Comparison of ENCODE assay signal across 9 mouse cellular contexts in the genomic region with DNA sequence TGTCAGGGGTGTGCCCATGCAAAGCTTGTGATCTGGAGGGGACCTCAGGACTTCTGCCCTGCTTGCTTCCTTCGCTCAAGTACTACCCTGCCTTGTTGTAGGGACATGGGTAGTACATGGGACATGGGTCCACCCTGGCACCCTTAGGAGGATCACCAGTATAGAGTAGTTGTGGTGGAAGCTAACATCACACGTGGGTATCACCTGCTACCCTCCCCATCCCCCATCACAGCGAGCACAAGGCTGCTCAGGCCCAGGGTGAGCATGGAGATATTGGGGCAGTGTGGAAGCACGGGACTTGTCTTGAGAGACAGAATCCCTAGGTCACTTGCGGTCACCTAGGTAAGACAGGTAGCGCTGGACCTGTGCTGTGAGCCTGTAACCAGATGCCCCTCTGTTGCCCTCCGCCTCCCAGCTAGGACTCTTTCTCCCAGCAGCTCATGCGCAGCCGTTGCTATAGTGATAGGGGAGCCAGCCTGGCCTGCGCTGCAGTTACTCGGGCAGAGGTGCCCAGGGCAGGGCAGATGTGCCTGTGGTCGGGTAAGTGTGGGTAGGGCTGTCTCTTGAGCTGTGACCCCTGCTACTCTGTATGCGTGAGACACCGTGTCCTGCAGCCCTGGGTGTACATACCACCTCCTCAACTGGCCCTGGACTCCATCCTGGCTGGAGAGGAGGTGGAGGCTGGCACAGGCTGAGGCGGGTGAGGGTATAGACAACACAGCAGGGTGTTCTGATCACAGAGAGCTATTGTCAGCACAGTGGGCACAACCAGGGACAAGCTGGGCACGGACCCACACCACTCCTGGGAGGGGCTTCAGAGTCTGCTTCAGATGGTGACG. TPM values are rescaled to one million over a fixed set of nuclear protein-coding genes. Genes with fewer than 3 reads are reported as not detected.
DNase-seq lines count a peak whose midpoint lies in the region; ATAC-seq and TF ChIP-seq lines count a peak whose summit lies in the region.
"Had no signal": no experiment of that assay in that cellular context is flagged by ENCODE, and none has a peak within 500 bp of the region (broad histone marks: within the 10 kb centered on the region; RNA-seq: fewer than 3 reads in every experiment).

No protein-coding gene starts in this region.

- no peak overlapping the region for H3K4me3 ChIP-seq in neural tube, embryonic 12.5 days
- H3K4me3 ChIP-seq in hindbrain, embryonic 12.5 days = no peak overlapping the region; the same call in 1 of the 2 replicates
- peak overlapping the region; percentile 14; the same call in 1 of the 2 replicates for H3K4me3 ChIP-seq in olfactory bulb, adult 2 months (ENCODE audit: insufficient read depth, low read depth, low read length)
- H3K4me3 ChIP-seq: heart, embryonic 10.5 days; stomach, embryonic 15.5 days had no signal

- peak overlapping the region; percentile 26; the same call in 1 of the 2 replicates for H3K9ac ChIP-seq in neural tube, embryonic 12.5 days
- H3K9ac ChIP-seq in hindbrain, embryonic 12.5 days = no peak overlapping the region
- H3K9ac ChIP-seq: stomach, embryonic 15.5 days had no signal

- no peak for TF ChIP-seq CTCF in olfactory bulb, adult 2 months (IDR thresholded peaks at IDR 0.05; ENCODE audit: insufficient read depth, low read depth, low read length)

- H3K9me3 ChIP-seq in neural tube, embryonic 12.5 days = no peaks in the 10 kb centered on the region
- no peaks in the 10 kb centered on the region for H3K9me3 ChIP-seq in hindbrain, embryonic 12.5 days (replicated peaks)
- H3K9me3 ChIP-seq: heart, embryonic 10.5 days; stomach, embryonic 15.5 days had no signal

- no peak for ATAC-seq in neural tube, embryonic 12.5 days (ENCODE audit: low FRiP score, low read depth)
- ATAC-seq in hindbrain, embryonic 12.5 days (ENCODE audit: low FRiP score) = peak; percentile 7; the same call in 1 of the 2 replicates

- no peak overlapping the region for H3K27ac ChIP-seq in neural tube, embryonic 12.5 days
- no peak overlapping the region for H3K27ac ChIP-seq in hindbrain, embryonic 12.5 days
- no peak overlapping the region for H3K27ac ChIP-seq in olfactory bulb, adult 2 months (ENCODE audit: insufficient read depth, low read depth, low read length)
- H3K27ac ChIP-seq: heart, embryonic 10.5 days; stomach, embryonic 15.5 days had no signal

- no peak for DNase-seq in neural tube, embryonic 10.5 days (ENCODE audit: extremely low spot score, low spot score)
- peak; percentile 65 for DNase-seq in kidney, postnatal 14 days
- no peak for DNase-seq in lung, postnatal 10 days
- DNase-seq in lung, adult 18-20 months = no peak

- peaks cover 22% of the 10 kb centered on the region for H3K4me1 ChIP-seq in neural tube, embryonic 12.5 days
- H3K4me1 ChIP-seq in hindbrain, embryonic 12.5 days = peaks cover 31% of the 10 kb centered on the region
- H3K4me1 ChIP-seq in olfactory bulb, adult 2 months (ENCODE audit: control insufficient read depth, insufficient read depth, low read length) = peaks cover 36% of the 10 kb centered on the region

- TF ChIP-seq POLR2A in olfactory bulb, adult 2 months (IDR thresholded peaks at IDR 0.05; ENCODE audit: insufficient read depth, low read depth, low read length) = no peak

- H3K36me3 ChIP-seq in neural tube, embryonic 12.5 days = peaks cover 20% of the 10 kb centered on the region
- peaks cover 17% of the 10 kb centered on the region for H3K36me3 ChIP-seq in hindbrain, embryonic 12.5 days
- H3K36me3 ChIP-seq: heart, embryonic 10.5 days; stomach, embryonic 15.5 days had no signal

- H3K4me2 ChIP-seq in neural tube, embryonic 12.5 days (replicated peaks) = peak overlapping the region; percentile 89
- peak overlapping the region; percentile 80 for H3K4me2 ChIP-seq in hindbrain, embryonic 12.5 days (replicated peaks)
- H3K4me2 ChIP-seq: stomach, embryonic 15.5 days had no signal

- 70% methylated on average over 17 of the region's 17 CpGs for WGBS in neural tube, embryonic 12.5 days
- WGBS in hindbrain, embryonic 12.5 days = 56% methylated on average over 17 of the region's 17 CpGs
- 48% methylated on average over 17 of the region's 17 CpGs for WGBS in olfactory bulb, adult 2 months

- H3K27me3 ChIP-seq in neural tube, embryonic 12.5 days (replicated peaks) = peaks cover 10% of the 10 kb centered on the region
- peaks cover 35% of the 10 kb centered on the region for H3K27me3 ChIP-seq in hindbrain, embryonic 12.5 days

RNA-seq across cellular contexts. Expression of a gene that starts 2.1 kb away (rescaled TPM):
- polyA plus RNA-seq in neural tube, embryonic 12.5 days (2016; fragmentation: Nextera tagmentation; extraction: Ambion mirVana) = 10.0 and 10.2 TPM in 2 replicates
- polyA plus RNA-seq in hindbrain, embryonic 12.5 days (2016; fragmentation: Nextera tagmentation; extraction: Ambion mirVana) = 10.1 and 10.6 TPM in 2 replicates
- polyA plus RNA-seq in olfactory bulb, adult 2 months (2012; ENCODE audit: insufficient read depth, insufficient read length, low replicate concordance, missing spikeins) = not detected in 2 replicates

RNA-seq across cellular contexts. Expression of a gene that starts 7.5 kb away (rescaled TPM):
- 0.09 and 0.29 TPM in 2 replicates for polyA plus RNA-seq in neural tube, embryonic 12.5 days (2016; fragmentation: Nextera tagmentation; extraction: Ambion mirVana)
- polyA plus RNA-seq in hindbrain, embryonic 12.5 days (2016; fragmentation: Nextera tagmentation; extraction: Ambion mirVana) = 0.53 TPM in 1 of 2 replicates, not detected in the other
- not detected in 2 replicates for polyA plus RNA-seq in olfactory bulb, adult 2 months (2012; ENCODE audit: insufficient read depth, insufficient read length, low replicate concordance, missing spikeins)
- polyA plus RNA-seq: heart, embryonic 10.5 days had no signal

RNA-seq across cellular contexts. Expression of a gene that starts 26.0 kb away (rescaled TPM):
- 1.7 and 2.3 TPM in 2 replicates for polyA plus RNA-seq in neural tube, embryonic 12.5 days (2016; fragmentation: Nextera tagmentation; extraction: Ambion mirVana)
- 2.3 and 2.4 TPM in 2 replicates for polyA plus RNA-seq in hindbrain, embryonic 12.5 days (2016; fragmentation: Nextera tagmentation; extraction: Ambion mirVana)
- polyA plus RNA-seq in olfactory bulb, adult 2 months (2012; ENCODE audit: insufficient read depth, insufficient read length, low replicate concordance, missing spikeins) = not detected in 2 replicates

RNA-seq across cellular contexts. Expression of a gene that starts 30.3 kb away (rescaled TPM):
- 49.5 and 52.5 TPM in 2 replicates for polyA plus RNA-seq in neural tube, embryonic 12.5 days (2016; fragmentation: Nextera tagmentation; extraction: Ambion mirVana)
- 41.6 and 49.4 TPM in 2 replicates for polyA plus RNA-seq in hindbrain, embryonic 12.5 days (2016; fragmentation: Nextera tagmentation; extraction: Ambion mirVana)
- polyA plus RNA-seq in olfactory bulb, adult 2 months (2012; ENCODE audit: insufficient read depth, insufficient read length, low replicate concordance, missing spikeins) = not detected in 2 replicates

RNA-seq across cellular contexts. Expression of a gene that starts 31.5 kb away (rescaled TPM):
- polyA plus RNA-seq in neural tube, embryonic 12.5 days (2016; fragmentation: Nextera tagmentation; extraction: Ambion mirVana) = 241 and 266 TPM in 2 replicates
- polyA plus RNA-seq in hindbrain, embryonic 12.5 days (2016; fragmentation: Nextera tagmentation; extraction: Ambion mirVana) = 216 and 225 TPM in 2 replicates
- not detected in 2 replicates for polyA plus RNA-seq in olfactory bulb, adult 2 months (2012; ENCODE audit: insufficient read depth, insufficient read length, low replicate concordance, missing spikeins)
